19 mouse cellular contexts compared by ENCODE assay signal in genomic region chr2:144046916-144047315, GRCm38 (mm10). TPM values are rescaled to one million over a fixed set of nuclear protein-coding genes. Genes with fewer than 3 reads are reported as not detected.
DNase-seq lines count a peak whose midpoint lies in the region; ATAC-seq and TF ChIP-seq lines count a peak whose summit lies in the region.
"Had no signal": no experiment of that assay in that cellular context is flagged by ENCODE, and none has a peak within 500 bp of the region (broad histone marks: within the 10 kb centered on the region; RNA-seq: fewer than 3 reads in every experiment).

No protein-coding gene starts in this region.

- no peak overlapping the region for H3K27ac ChIP-seq in liver, adult 2 months (replicated peaks; ENCODE audit: insufficient read depth, low read depth, low read length)
- H3K27ac ChIP-seq in liver, embryonic 12.5 days, result no peak overlapping the region
- H3K27ac ChIP-seq in bone marrow macrophage, adult 2 months (ENCODE audit: insufficient read depth, low read depth, low read length), result peak overlapping the region; percentile 70
- H3K27ac ChIP-seq: hindbrain, embryonic 15.5 days; lung, embryonic 15.5 days; stomach, embryonic 15.5 days had no signal

- DNase-seq in liver, adult 2 months (ENCODE audit: extremely low read depth, low read depth, low spot score), result peak; percentile 10
- DNase-seq in lung, postnatal 25 days (ENCODE audit: low spot score), result peak; percentile 12
- no peak for DNase-seq in left cerebral cortex, postnatal 4 days
- no peak for DNase-seq in right cerebral cortex, postnatal 36 days (ENCODE audit: low spot score in 2 of 2)
- DNase-seq: cerebellum, adult 8-10 months; retina, postnatal 1 day had no signal

- intact Hi-C loops in left cerebral cortex, postnatal 4 days (cut with DNase I), result no loop called here

- no peak for ATAC-seq in liver, embryonic 12.5 days
- peak; percentile 97 for ATAC-seq in granulocyte monocyte progenitor cell, adult 5-6 weeks (replicated peaks; ENCODE audit: poor library complexity, severe bottlenecking)
- ATAC-seq: CD4-positive, CD25-positive, alpha-beta regulatory T cell, adult 4 months; Patski had no signal

- no peaks in the 10 kb centered on the region for H3K79me2 ChIP-seq in liver, adult 2 months (ENCODE audit: control insufficient read depth, insufficient read depth, low read length)

- H3K4me2 ChIP-seq in liver, embryonic 12.5 days, result no peak overlapping the region
- H3K4me2 ChIP-seq: hindbrain, embryonic 15.5 days; lung, embryonic 15.5 days; stomach, embryonic 15.5 days had no signal

- H3K36me3 ChIP-seq in liver, adult 2 months (ENCODE audit: control insufficient read depth, insufficient read depth, low read length), result no peaks in the 10 kb centered on the region
- H3K36me3 ChIP-seq in liver, embryonic 12.5 days, result no peaks in the 10 kb centered on the region
- H3K36me3 ChIP-seq: hindbrain, embryonic 15.5 days; lung, embryonic 15.5 days; stomach, embryonic 15.5 days had no signal

- TF ChIP-seq CTCF in liver, adult 2 months (IDR thresholded peaks at IDR 0.05; ENCODE audit: low read depth, low read length), result no peak
- no peak for TF ChIP-seq CTCF in bone marrow macrophage, adult 2 months (IDR thresholded peaks at IDR 0.05; ENCODE audit: low read depth, low read length)

- WGBS in liver, adult 2 months, result 78% methylated on average over 11 of the region's 11 CpGs
- WGBS in liver, embryonic 12.5 days (ENCODE audit: insufficient replicate concordance), result 31% methylated on average over 11 of the region's 11 CpGs

- TF ChIP-seq POLR2A in liver, adult 2 months (IDR thresholded peaks at IDR 0.05; ENCODE audit: extremely low read depth, insufficient read depth, low read length), result no peak
- TF ChIP-seq POLR2A in bone marrow macrophage, adult 2 months (IDR thresholded peaks at IDR 0.05; ENCODE audit: borderline replicate concordance, low read depth, low read length), result 0 out of 2 replicates have a peak, but pooled peaks have one; percentile 18

- no peak overlapping the region for H3K4me3 ChIP-seq in liver, adult 2 months (ENCODE audit: insufficient read depth, low read depth, low read length)
- H3K4me3 ChIP-seq in liver, embryonic 12.5 days, result no peak overlapping the region
- peak overlapping the region; percentile 25 for H3K4me3 ChIP-seq in bone marrow macrophage, adult 2 months (ENCODE audit: insufficient read depth, low read length)
- H3K4me3 ChIP-seq: hindbrain, embryonic 15.5 days; lung, embryonic 15.5 days; stomach, embryonic 15.5 days had no signal

- no peaks in the 10 kb centered on the region for H3K9me3 ChIP-seq in liver, embryonic 12.5 days (replicated peaks)
- H3K9me3 ChIP-seq: hindbrain, embryonic 15.5 days; lung, embryonic 15.5 days; stomach, embryonic 15.5 days had no signal

- no peak overlapping the region for H3K9ac ChIP-seq in liver, adult 2 months (ENCODE audit: low read depth, low read length)
- H3K9ac ChIP-seq in liver, embryonic 12.5 days, result no peak overlapping the region
- H3K9ac ChIP-seq: hindbrain, embryonic 15.5 days; lung, embryonic 15.5 days; stomach, embryonic 15.5 days had no signal

- no peaks in the 10 kb centered on the region for H3K27me3 ChIP-seq in liver, adult 2 months (ENCODE audit: control insufficient read depth, insufficient read depth, low read length)
- H3K27me3 ChIP-seq in liver, embryonic 12.5 days (replicated peaks), result no peaks in the 10 kb centered on the region
- H3K27me3 ChIP-seq: hindbrain, embryonic 15.5 days; lung, embryonic 15.5 days; Patski; stomach, embryonic 15.5 days had no signal

- no peaks in the 10 kb centered on the region for H3K4me1 ChIP-seq in liver, adult 2 months (ENCODE audit: control insufficient read depth, insufficient read depth, low read length)
- H3K4me1 ChIP-seq in liver, embryonic 12.5 days, result peaks cover 7% of the 10 kb centered on the region; the same call in 1 of the 2 replicates
- peaks cover 26% of the 10 kb centered on the region for H3K4me1 ChIP-seq in bone marrow macrophage, adult 2 months (ENCODE audit: control insufficient read depth, insufficient read depth, low read length)
- H3K4me1 ChIP-seq: hindbrain, embryonic 15.5 days; stomach, embryonic 15.5 days had no signal

RNA-seq across cellular contexts. Expression of gene Banf2, which starts 14.1 kb away (rescaled TPM):
- total RNA-seq in liver, adult 2 months (2014; rRNA removed), result not detected in 2 replicates
- polyA plus RNA-seq in liver, adult 2 months (2012; rRNA removed), result not detected in 2 replicates
- not detected in 2 replicates for polyA plus RNA-seq in liver, embryonic 12.5 days (2016; fragmentation: Nextera tagmentation; extraction: Ambion mirVana)
- polyA plus RNA-seq in bone marrow macrophage, adult 2 months (2012; ENCODE audit: insufficient read depth, insufficient read length, missing spikeins), result not detected in 2 replicates
- total RNA-seq in granulocyte monocyte progenitor cell, adult 5-6 weeks (2014; fragmentation: Nextera tagmentation), result not detected in 2 replicates
- total RNA-seq in granulocyte monocyte progenitor cell, adult 5-6 weeks (2017), result not detected in 2 replicates
- not detected for total RNA-seq in left cerebral cortex, postnatal 4 days (2021)
- total RNA-seq: layer of hippocampus, postnatal 10 days; left cerebral cortex, postnatal 25 days had no signal
- polyA plus RNA-seq: CD4-positive, CD25-positive, alpha-beta regulatory T cell, adult 4 months; heart, embryonic 16.5 days; hindbrain, embryonic 15.5 days; kidney, embryonic 14.5 days; lung, embryonic 15.5 days; neural tube, embryonic 14.5 days; Patski had no signal

RNA-seq across cellular contexts. Expression of gene Rrbp1, which starts 35.9 kb away (rescaled TPM):
- 141 and 147 TPM in 2 replicates for total RNA-seq in liver, adult 2 months (2014; rRNA removed)
- 67.4 and 109 TPM in 2 replicates for polyA plus RNA-seq in liver, adult 2 months (2012; rRNA removed)
- polyA plus RNA-seq in liver, embryonic 12.5 days (2016; fragmentation: Nextera tagmentation; extraction: Ambion mirVana), result 59.8 and 60.8 TPM in 2 replicates
- polyA plus RNA-seq in bone marrow macrophage, adult 2 months (2012; ENCODE audit: insufficient read depth, insufficient read length, missing spikeins), result 282 and 287 TPM in 2 replicates
- 177 and 252 TPM in 2 replicates for total RNA-seq in granulocyte monocyte progenitor cell, adult 5-6 weeks (2014; fragmentation: Nextera tagmentation)
- 193 and 228 TPM in 2 replicates for total RNA-seq in granulocyte monocyte progenitor cell, adult 5-6 weeks (2017)
- total RNA-seq in left cerebral cortex, postnatal 4 days (2021), result 10 to 100 TPM; 82.5 to 83.9 TPM

Comparison
In these comparisons a context has a peak if more than half of its experiments do, and no peak if none do; other contexts are left out.
1. DNase-seq: peak in liver, adult 2 months (single experiment) and lung, postnatal 25 days (single experiment); none in left cerebral cortex, postnatal 4 days (single experiment) and right cerebral cortex, postnatal 36 days (0 of 2).